Mouse (Mus musculus) megakaryocyte, adult 5-6 weeks (primary cell): ENCODE results near the gene Arpp21. TPM values are rescaled to one million over a fixed set of nuclear protein-coding genes. Genes with fewer than 3 reads are reported as not detected.

Source experiments
- ATAC-seq: 2 replicates; pipeline ENCODE4 v1.8.0; 2016; ENCODE audit warnings: mild to moderate bottlenecking, inconsistent platforms; ENCODE audit not compliant: poor library complexity, severe bottlenecking
- total RNA-seq, 2 experiments: library from RNA; stranded (forward) in 1 of 2; stranded (reverse) in 1 of 2; fragments of 153-499, 151-499 nt in 1 of 2; fragments of 221-1000, 200-1000 nt in 1 of 2; gene quantifications; 2 replicates each; pipeline versions ENCODE4 v1.2.3 to v1.2.4; 2015 to 2017

Gene Arpp21
- total RNA-seq (2015): 1.6 TPM in 1 of 2 replicates, not detected in the other
- 0.18 and 0.49 TPM in 2 replicates for total RNA-seq (2017)

GRCm38 (mm10) chr9:112235696-112236397, at the start of gene Arpp21:
TSS of gene Arpp21 (minus strand) at chr9:112235938.
- no peak for ATAC-seq

DNA sequence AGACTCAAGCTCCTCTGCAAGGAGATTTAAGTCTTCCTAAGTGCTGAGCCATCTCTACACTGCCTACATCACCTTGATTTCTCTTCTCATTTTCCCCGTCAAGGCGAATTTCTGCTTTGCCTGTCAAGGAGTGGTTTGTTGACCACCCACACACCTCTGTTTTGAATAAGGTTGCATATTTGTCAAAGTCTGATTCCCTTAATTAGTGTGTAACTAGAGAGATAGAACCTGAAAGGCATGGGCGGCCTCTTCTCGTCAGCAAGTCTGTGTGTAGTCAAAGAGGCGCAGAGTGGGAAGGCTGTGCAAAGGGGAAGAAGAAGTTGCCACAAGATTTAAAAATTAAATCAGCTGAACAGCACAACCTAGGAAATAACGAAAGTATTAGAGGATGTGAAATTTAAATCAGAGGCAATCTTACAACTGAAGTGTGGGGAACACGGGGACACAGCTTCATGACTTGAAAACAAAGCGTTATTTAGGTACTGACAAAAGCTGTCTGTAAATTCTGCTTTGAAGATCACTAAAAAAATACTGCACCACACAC, 36.8 kb upstream of the Arpp21 start:
- ATAC-seq: peak; percentile 70

DNA sequence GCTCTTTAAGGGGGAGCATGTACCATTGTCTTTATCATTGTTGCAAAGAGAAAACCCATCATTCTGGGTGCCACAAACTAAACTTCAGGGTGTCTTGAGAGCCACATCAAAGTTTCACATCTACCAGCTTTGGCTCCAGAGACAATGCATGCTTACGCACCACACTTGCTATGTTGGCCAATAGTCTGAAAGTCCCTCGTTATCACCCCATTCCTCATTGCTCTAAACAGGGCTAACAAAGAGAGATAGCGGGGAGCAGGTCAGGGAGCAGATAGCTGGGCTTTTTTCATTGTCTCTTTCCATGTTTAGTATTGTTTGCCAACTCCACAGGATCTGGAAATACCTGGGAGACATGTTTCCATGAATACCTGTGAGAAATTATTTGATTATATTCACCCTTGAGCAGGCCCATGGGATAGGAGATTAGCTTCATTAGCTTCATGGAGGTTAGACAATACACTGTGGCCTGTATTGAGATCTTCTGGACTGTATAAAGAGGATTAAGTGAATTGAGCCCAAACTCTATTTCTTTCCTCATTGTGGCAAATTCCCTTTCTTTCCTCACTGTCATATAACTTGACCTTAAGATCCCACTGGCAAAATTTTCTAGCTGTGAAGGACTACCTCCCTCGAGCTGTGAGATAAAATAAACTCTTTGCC, 29.4 kb upstream of the Arpp21 start:
- no peak for ATAC-seq

DNA sequence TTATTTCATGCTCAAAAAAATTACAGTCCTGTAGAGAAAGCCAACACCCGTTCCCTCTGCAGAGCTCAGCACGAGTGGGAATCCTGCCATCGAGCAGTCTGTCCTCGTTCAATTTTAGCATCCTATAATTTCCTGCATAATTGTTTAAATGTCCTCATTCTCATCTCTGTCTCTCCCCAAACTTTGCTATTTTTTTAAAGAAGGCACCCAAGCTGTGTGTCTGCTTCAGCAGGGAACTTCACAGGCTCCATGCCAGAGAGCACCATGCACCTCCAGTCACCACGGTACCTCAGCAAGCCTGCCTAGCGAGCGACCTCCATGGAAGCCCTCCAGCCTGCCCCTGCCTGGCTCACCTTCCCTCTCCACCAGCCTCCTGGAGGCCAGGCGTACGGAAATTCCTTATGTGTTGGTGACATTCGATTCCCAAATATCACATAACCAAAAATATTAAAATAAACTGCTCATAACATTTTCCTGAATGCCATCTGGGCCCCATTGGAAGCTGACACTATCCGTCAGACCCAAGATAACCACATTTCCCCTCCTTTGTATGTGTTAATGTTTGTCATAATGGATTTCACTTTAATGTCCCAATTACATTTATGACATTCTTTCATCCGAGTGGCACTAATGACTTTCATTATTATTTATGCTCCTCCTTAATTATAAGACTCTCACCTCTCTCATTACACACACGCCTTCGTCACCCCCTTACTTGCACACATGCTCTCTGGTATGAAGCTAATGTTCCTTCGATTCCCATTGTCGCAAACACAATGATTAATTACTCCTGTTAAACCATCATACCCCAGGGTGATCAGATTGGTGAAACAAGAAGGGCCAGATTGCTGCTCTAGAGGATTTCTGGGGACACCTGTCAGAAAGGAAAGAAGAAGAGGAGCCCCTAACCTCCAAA, 26.5 kb upstream of the Arpp21 start:
- no peak for ATAC-seq

- ATAC-seq: no peak
Observed at GRCm38 (mm10) chr9:112261556-112261955, 25.8 kb upstream of the Arpp21 start.

- ATAC-seq: no peak
Observed at GRCm38 (mm10) chr9:112260696-112261095, 25.0 kb upstream of the Arpp21 start.

GRCm38 (mm10) chr9:112258560-112258959, 22.8 kb upstream of the Arpp21 start:
- ATAC-seq: no peak

DNA sequence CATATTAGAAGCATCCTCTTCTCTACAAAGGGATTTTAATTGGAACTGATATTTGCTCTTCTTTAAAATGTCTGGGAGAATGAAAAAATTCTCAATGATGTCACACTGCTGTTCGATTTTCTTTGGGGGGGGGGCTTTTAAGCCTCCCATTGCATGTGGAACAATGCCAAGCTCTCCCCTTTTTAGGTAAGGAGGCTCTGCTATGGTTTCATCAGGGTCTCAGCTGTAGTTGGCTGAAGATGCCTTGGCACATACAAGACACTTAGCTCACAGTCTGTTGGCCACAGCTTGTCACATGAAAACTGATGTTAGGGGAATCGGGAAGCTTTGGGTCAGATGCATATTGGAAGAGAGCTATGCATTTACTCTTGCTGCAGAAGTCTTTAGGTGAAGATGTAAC, 20.2 kb upstream of the Arpp21 start:
- no peak for ATAC-seq

DNA sequence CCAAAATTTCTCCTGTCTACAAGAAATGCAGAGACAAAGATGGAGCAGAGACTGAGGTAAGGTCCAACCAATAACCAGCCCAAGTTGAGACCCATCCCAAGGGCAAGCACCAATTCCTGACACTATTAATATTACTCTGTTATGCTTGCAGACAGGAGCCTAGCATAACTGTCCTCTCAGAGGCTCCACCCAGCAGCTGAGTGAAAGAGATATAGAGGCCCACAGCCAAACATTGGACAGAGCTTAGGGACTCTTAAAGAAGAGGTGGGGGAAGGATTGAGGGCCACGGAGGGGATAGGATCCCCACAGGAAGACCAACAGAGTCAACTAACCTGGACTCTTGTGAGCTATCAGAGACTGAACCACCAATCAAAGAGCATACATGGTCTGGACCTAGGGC, 18.0 kb upstream of the Arpp21 start:
- no peak for ATAC-seq

DNA sequence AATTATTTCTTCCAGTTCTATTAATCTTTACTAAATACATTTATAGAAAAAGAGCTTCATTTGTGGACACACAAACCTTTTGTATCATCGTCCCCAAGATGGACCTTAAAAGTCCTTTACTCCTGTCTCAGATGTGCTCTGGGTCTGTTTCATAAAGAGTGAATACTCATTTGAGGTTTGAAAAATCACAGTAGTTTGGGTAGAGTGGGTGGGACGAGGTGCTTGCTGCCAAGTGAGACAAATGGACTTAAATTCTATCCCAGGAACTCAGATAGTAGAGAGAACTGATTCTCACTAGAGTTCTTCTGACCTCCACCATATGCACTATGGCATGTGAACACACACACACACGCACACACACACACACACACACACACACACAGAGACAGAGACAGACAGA, 16.1 kb upstream of the Arpp21 start:
- no peak for ATAC-seq

DNA sequence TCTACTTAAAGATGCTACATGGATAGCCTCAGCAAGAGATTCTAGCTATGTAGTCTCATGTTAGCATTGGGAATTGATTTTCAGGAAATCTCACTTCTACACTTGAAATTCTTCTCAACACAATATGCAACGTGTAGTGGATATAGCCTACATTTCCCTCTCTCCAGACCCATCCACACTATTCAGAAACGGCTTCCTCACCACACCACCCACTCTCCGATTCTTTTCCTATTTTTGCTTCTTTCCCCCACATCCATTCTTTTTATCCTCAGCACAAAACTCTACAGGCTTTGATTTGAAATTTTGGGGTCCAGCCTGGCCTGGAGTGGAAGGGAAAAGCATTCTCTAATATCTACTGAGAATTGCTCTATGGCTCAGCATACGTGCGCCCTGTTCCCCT, 15.6 kb upstream of the Arpp21 start:
- ATAC-seq: no peak

- ATAC-seq: no peak
Observed at GRCm38 (mm10) chr9:112249753-112250152, 14.0 kb upstream of the Arpp21 start.

GRCm38 (mm10) chr9:112247183-112247582, 11.4 kb upstream of the Arpp21 start:
- no peak for ATAC-seq

DNA sequence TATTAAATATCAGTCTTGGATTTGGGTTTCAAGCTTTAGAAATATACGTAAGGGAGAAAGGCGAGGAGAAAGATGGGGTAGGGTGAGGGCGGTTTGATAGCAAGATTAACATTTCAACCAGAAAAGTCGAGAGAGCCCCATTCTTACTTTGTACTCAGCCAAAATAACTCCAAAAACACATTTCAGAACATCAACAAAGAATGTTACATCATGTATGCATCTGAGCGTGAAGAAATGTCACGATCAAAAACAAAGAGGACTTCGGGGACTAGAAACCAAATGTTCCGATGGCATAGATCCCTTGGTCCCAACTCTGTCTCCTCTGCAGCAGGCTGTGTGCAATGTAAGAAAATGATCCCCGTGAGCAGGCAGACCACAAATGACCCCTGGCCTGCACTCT, 2.4 kb upstream of the Arpp21 start:
- ATAC-seq: no peak

DNA sequence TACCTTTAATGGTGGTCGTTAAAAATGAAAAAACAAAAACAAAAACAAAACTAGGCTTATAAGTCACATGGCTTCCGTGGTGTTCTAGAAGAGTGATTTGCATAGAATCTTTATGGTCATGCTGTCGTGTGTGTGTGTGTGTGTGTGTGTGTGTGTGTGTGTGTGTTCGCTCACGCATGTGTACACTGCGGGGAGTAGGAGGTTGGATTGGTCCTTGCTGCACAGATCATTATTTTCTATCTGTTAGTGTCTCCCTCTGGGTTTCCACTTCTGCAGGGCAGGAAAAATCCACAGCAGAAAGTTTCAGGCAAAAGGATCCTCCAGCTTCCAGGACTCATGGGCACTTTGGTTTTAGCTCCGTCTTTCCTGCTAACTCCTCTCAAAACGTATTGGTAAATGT, 813 bp upstream of the Arpp21 start:
- no peak for ATAC-seq

GRCm38 (mm10) chr9:112235041-112235695, 570 bp downstream of the Arpp21 start:
- 0 out of 2 replicates have a peak, but pooled peaks have one; percentile 30 for ATAC-seq

DNA sequence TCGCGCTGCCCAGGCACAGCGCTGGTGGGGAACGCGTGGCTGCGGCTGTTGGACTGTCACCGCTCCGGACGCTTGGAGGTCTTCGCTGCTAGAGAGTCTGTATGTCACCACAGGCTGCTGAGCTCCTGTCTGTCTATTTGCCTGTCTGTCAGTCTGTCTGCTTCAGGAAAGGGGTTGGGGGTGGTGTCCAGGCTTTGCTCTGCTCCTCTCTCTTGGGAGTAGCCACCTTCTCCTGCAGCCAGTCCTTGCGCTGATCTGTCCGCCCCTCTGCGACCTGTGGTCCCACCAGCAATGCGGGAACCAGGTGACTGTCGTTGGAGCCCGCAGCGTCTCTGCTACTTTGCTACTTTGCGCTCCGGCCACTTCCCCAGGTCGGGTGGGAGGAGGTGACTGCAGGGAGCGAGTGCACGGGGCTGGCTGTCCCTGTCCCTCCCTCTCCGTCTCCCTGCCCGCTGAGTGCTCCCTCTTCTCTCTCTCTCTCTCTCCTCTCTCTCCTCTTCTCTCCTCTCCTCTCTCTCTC, 1.2 kb downstream of the Arpp21 start:
- peak; percentile 43 for ATAC-seq

GRCm38 (mm10) chr9:112233822-112234504, 1.8 kb downstream of the Arpp21 start:
- ATAC-seq: no peak

DNA sequence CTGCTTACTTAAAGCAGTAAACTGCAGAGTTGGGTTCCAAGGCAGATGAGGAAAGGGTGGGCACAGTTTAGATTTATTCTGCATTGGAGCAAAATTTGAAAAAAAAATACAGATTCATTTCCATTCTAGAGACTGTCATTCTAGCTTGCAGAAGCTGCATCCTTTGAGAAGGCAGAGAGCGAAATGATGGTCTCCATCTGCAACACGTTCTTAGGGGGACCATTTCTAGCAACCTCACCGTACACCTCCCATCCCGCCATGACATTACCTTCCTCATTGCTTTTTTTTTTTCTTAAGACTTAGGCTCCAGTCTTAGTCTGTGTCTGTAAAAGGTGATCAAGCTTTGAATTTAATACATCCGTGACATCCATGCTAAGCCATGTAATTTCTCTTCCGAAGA, 2.4 kb downstream of the Arpp21 start:
- ATAC-seq: no peak
